Mouse (Mus musculus): ENCODE measurements around the gene Pacs1.

DNA sequence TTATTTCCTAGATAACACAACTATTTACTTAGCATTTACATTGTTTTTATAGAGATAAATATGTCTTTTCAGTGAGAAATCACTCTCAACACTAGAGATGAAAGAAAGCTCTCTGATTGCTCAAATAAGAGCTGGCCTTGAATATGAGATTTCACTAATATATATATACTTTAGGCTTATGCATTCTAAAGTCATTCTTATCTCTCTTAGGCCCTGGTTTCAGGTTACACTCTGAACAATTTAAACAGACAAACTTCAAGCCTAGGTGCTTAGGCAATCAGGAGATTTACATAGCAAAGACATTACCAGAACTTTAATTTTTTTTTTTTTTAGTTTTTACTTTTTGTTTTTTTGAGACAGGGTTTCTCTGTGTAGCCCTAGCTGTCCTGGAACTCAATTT, 80.5 kb downstream of the Pacs1 start:
- TF ChIP-seq CTCF (IDR thresholded peaks at IDR 0.05; ENCODE audit: low read depth), result no peak
- TF ChIP-seq EP300 (IDR thresholded peaks at IDR 0.05; ENCODE audit: low read depth), result no peak
